Mouse (Mus musculus) heart, embryonic 15.5 days (tissue): ENCODE results near the gene Usp6nl. TPM values are rescaled to one million over a fixed set of nuclear protein-coding genes. Genes with fewer than 3 reads are reported as not detected.

Source experiments
- ATAC-seq: fragments of 200-750 bp; cut with Nextera tagmentation; replicated peaks from 2 replicates; pipeline ENCODE4 v1.8.0; 2017; ENCODE audit warnings: low read depth, moderate TSS enrichment; ENCODE audit not compliant: insufficient number of reproducible peaks, insufficient read depth, low FRiP score
- H3K27ac ChIP-seq: fragments of 300-500 bp; sonication (generic); 2 replicates; pipeline ENCODE4 v1.5.1; 2015; ENCODE audit warnings: mild to moderate bottlenecking, inconsistent platforms
- H3K27me3 ChIP-seq: fragments of 300-500 bp; sonication (generic); 2 replicates; pipeline ENCODE4 v1.6.1; 2015; ENCODE audit warnings: inconsistent platforms
- H3K36me3 ChIP-seq: fragments of 300-500 bp; sonication (generic); 2 replicates; pipeline ENCODE4 v1.6.1; 2015; ENCODE audit warnings: mild to moderate bottlenecking, inconsistent platforms
- H3K4me1 ChIP-seq: fragments of 300-500 bp; sonication (generic); replicated peaks from 2 replicates; pipeline ENCODE4 v1.6.1; 2015; ENCODE audit warnings: inconsistent platforms
- H3K4me2 ChIP-seq: fragments of 300-500 bp; sonication (generic); 2 replicates; pipeline ENCODE4 v1.6.1; 2015; ENCODE audit warnings: inconsistent platforms, mild to moderate bottlenecking, moderate library complexity
- H3K4me3 ChIP-seq: fragments of 300-500 bp; sonication (generic); 2 replicates; pipeline ENCODE4 v1.5.1; 2015; ENCODE audit warnings: mild to moderate bottlenecking, inconsistent platforms
- H3K9ac ChIP-seq: fragments of 300-500 bp; sonication (generic); 2 replicates; pipeline ENCODE4 v1.6.1; 2015; ENCODE audit warnings: mild to moderate bottlenecking, inconsistent platforms
- H3K9me3 ChIP-seq: fragments of 300-500 bp; sonication (generic); replicated peaks from 2 replicates; pipeline ENCODE4 v1.6.1; 2016; ENCODE audit warnings: inconsistent platforms
- WGBS: fragments of 180-500 bp; shearing (Covaris S2); methylation state at CpG from one replicate; pipeline ENCODE4 v1.1.7; 2015; ENCODE audit warnings: mixed read lengths; 5-methylcytosine and 5-hydroxymethylcytosine counted together
- polyA plus RNA-seq: library from polyadenylated mRNA; unstranded; fragments of >200 nt; fragmentation: Nextera tagmentation; extraction: Ambion mirVana; gene quantifications from 2 replicates; pipeline ENCODE4 v1.2.1, GENCODE M21; 2015

Gene Usp6nl
- polyA plus RNA-seq, 1 experiment from 2014 or later, result 6.6 TPM

DNA sequence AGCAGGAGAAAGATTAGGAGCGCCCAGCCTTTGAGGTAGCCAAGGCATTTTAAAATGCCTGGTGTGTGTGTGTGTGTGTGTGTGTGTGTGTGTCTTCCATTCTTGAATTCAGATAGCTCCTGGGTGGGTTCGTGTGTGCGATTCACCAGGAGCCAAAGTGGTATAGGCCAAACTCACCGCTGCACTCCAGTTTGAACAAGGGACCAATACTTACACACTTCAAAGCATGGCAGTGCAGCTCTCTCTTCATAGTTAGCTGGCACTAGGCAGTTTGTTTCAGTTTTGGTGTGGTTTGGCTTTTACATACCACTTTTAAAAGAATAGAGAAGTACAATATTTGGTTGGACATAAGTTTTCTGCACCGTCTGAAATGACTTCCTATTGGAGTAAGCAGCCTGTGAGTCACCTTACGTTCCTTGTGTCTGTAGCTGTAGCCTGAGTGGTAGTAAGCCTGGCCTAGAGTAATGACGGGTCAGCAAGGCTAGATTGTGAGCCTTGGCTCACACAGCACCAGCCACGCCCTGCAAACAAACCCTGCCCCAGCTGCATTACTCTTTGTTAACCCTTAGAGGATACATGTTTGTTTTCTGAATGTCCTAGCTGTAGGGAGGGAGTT, 56.2 kb downstream of the Usp6nl start:
- WGBS, result 51% methylated on average over 8 of the region's 8 CpGs
- peaks cover 23% of the 10 kb centered on the region for H3K4me1 ChIP-seq
- no peak overlapping the region for H3K4me3 ChIP-seq
- H3K9ac ChIP-seq, result no peak overlapping the region
- H3K27ac ChIP-seq, result 0 out of 2 replicates have a peak overlapping the region, but pooled peaks have one; percentile 4
- no peaks in the 10 kb centered on the region for H3K9me3 ChIP-seq
- H3K36me3 ChIP-seq, result no peaks in the 10 kb centered on the region
- H3K4me2 ChIP-seq, result no peak overlapping the region
- H3K27me3 ChIP-seq, result no peaks in the 10 kb centered on the region
- 0 out of 2 replicates have a peak, but pooled peaks have one; percentile 37 for ATAC-seq

DNA sequence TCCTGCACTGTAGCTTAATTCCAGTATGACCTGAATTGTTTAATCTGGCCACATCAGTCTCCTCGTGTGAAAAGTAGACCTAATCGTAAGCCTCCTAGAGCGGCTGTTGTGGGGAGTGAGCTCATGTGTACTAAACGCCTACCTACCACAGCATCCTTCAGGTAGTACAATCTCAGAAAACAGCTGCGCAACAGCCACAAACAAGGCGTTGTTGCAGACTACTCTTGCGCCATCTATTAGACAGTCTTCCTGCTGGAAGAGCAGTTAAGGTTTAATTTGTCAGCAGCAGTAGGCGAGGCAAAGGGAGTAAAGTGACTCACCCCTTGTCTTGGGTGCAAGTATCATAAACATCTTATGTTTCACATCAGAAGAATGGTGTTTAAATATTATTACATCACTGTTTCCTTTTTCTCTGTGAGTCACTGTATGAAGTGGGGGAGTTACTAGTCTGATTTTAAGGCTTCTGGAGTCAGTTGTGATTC, 57.3 kb downstream of the Usp6nl start:
- no peak overlapping the region for H3K9ac ChIP-seq
- no peak overlapping the region for H3K4me3 ChIP-seq
- peaks cover 23% of the 10 kb centered on the region for H3K4me1 ChIP-seq
- H3K27me3 ChIP-seq, result no peaks in the 10 kb centered on the region
- no peak overlapping the region for H3K27ac ChIP-seq
- WGBS, result 73% methylated on average over 8 of the region's 8 CpGs
- no peaks in the 10 kb centered on the region for H3K36me3 ChIP-seq
- no peak for ATAC-seq
- H3K4me2 ChIP-seq, result no peak overlapping the region
- H3K9me3 ChIP-seq, result no peaks in the 10 kb centered on the region

DNA sequence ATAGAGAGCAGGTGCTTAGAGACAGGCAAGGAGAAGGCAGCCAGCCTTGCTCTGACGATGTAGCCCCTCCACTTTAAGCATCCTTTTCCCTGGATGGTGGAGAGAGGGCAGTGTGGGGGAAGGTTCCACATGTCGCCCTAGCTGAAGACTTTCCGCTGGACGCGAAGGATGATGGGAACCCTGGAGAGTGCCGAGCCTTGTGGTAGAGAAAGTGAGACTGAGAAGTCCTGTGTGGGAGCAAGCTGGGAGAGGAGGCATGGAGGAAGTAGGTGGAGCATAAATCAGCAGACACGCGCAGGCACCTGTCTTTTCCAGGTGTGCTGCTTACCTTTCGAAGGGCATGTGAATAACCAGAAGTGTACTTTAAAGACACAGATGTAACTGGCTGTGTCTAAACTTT, 57.9 kb downstream of the Usp6nl start:
- peaks cover 23% of the 10 kb centered on the region for H3K4me1 ChIP-seq
- 71% methylated on average over 9 of the region's 9 CpGs for WGBS
- H3K27ac ChIP-seq, result no peak overlapping the region
- H3K9ac ChIP-seq, result no peak overlapping the region
- no peaks in the 10 kb centered on the region for H3K9me3 ChIP-seq
- no peaks in the 10 kb centered on the region for H3K36me3 ChIP-seq
- ATAC-seq, result no peak
- no peaks in the 10 kb centered on the region for H3K27me3 ChIP-seq
- no peak overlapping the region for H3K4me2 ChIP-seq
- no peak overlapping the region for H3K4me3 ChIP-seq

DNA sequence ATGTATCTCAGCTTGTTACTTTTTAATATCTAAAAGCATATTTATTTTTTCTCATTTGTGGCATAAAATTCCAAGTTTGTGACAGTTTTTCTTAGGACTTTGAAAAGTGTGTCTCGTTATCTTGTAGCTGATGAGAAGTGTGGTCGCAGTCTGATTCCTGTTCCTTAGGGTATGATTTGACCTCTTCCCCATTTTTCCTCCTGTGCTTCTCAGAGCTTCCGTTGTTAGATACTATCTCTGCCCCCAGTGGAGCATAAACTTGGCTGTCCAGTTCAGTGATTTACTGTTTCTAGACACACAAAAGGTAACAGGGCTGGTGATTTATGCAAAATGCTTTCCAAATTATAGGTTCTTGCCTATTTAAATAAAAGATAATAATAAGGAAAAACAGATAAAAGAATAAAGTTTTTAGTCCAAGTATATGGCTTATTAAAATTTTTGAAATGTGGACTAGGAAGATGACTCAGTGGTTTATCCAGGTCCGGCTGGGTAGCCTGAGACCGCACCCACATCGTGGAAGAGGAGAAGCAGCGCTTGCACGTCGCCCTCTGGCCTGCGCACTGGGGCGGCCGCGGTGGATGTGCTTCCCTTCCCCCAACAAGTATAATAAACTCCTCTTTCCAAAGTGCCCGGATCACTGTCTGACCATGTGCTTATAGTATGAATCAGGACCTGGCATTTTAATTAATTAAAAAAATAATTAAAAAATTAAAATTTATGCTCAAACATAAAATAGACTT, 62.1 kb downstream of the Usp6nl start:
- Histone ChIP-seq H3K4me1 (peaks cover 16% of the 10 kb centered on the region), H3K9ac (no peak overlapping the region), H3K4me2 (no peak overlapping the region), H3K36me3 (no peaks in the 10 kb centered on the region), H3K27me3 (no peaks in the 10 kb centered on the region), H3K27ac (no peak overlapping the region), H3K9me3 (no peaks in the 10 kb centered on the region), H3K4me3 (no peak overlapping the region)
- 85% methylated on average over 14 of the region's 14 CpGs for WGBS
- ATAC-seq, result no peak

DNA sequence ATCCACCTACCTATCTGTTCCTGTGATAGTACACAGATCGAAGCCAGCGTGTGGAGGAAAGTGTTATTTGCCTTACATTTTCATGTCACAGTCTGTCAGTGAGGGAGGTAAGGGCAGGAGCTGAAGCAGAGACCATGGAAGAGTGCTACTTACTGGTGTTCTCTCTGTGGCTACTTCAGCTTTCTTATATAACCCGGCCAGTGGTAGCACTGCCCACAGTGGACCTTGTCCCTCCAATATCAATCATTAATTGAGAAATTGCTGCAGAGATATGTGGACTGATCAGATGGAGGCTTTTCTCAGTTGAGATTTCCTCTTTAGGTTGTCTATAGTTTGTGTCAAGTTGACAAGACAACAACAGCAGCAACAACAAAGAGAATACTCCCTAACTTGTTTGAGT, 66.7 kb downstream of the Usp6nl start:
- Histone ChIP-seq H3K9ac (no peak overlapping the region), H3K27me3 (no peaks in the 10 kb centered on the region), H3K4me3 (no peak overlapping the region), H3K4me1 (peaks cover 8% of the 10 kb centered on the region; the same call in 1 of the 2 replicates), H3K4me2 (no peak overlapping the region), H3K27ac (no peak overlapping the region), H3K9me3 (no peaks in the 10 kb centered on the region), H3K36me3 (no peaks in the 10 kb centered on the region)
- WGBS, result 71% methylated on average over 3 of the region's 3 CpGs
- no peak for ATAC-seq

DNA sequence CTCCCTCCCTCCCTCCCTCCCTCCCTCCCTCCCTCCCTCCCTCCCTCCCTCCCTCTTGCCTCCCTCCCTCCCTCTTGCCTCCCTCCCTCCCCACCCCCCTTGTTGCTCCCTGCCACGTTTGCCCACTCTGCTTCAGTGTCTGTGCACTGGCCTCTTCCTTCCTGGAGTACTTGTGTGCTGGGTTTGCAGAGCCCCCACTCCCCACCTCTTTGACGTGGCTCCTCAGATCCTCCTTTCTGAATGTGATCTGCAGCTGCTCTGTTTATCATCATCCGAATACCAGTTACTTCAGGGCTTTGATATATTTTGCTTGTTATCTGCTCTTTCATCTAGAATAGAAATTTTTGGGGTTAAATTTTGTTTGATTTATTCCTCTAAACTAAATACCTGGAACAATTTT, 68.8 kb downstream of the Usp6nl start:
- H3K4me2 ChIP-seq, result no peak overlapping the region
- H3K9me3 ChIP-seq, result no peaks in the 10 kb centered on the region
- no peak overlapping the region for H3K27ac ChIP-seq
- no peak for ATAC-seq
- WGBS, result 51% methylated on average over 2 of the region's 3 CpGs
- no peak overlapping the region for H3K9ac ChIP-seq
- no peaks in the 10 kb centered on the region for H3K27me3 ChIP-seq
- H3K4me3 ChIP-seq, result no peak overlapping the region
- H3K36me3 ChIP-seq, result no peaks in the 10 kb centered on the region
- H3K4me1 ChIP-seq, result peaks cover 19% of the 10 kb centered on the region

DNA sequence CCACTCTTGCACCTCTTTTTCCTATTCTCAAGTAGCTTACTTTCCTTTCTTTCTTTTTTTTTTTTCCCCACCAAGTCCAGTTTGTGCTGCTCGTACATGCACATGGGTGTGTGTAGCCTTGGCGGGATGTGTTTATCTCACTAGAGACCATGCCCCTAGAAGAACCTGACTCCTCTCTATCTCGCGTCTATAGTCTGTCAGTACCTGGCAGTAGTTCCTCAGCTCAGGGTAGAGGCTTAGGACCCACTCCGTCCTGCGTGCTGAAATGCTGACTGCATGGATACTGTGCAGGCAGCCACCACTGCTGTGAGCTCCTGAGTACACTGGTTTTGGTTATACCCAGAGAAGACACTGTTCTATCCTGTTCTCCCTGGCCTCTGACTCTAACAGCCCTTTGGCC, 69.5 kb downstream of the Usp6nl start:
- H3K9ac ChIP-seq, result no peak overlapping the region
- H3K4me2 ChIP-seq, result no peak overlapping the region
- ATAC-seq, result no peak
- no peak overlapping the region for H3K4me3 ChIP-seq
- 70% methylated on average over 6 of the region's 6 CpGs for WGBS
- no peaks in the 10 kb centered on the region for H3K9me3 ChIP-seq
- H3K27me3 ChIP-seq, result no peaks in the 10 kb centered on the region
- no peaks in the 10 kb centered on the region for H3K36me3 ChIP-seq
- H3K4me1 ChIP-seq, result peaks cover 26% of the 10 kb centered on the region
- no peak overlapping the region for H3K27ac ChIP-seq

DNA sequence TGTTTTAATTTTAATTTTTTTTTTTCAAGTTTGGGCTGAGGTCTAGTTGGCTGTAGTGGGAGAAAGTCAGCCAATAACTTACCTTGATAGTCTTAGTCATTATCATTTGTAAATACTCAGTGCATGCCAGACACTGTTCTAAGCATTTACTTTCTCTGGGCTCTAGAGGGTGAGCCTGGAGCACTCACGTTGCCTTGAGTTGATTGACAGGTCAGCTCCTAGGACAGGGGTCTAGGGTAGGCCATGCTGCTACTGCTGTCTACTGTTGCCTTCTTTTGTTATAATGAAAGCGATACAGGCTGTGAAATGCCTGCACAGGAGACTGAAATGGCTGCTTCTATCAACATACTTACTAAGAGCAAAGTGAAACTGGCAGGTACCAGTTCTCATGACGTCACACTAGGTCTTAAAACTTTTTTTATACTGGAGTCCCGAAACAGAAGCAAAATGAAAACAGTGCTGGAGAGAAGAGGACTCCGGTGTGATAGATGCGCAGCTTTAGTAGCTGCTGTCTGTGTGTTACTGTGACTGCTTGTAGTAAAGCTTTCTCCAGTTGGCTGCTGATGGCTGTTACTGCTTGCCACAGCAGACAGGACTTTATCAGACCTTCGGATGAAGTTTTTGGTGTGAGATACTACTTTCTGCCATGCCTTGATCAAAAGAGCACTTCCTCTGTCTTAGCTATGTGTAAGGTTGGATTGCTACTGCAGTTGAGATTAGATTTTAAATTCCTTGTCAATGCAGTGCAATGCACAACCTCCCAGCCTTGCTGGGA, 73.6 kb downstream of the Usp6nl start:
- Histone ChIP-seq H3K4me1 (peaks cover 21% of the 10 kb centered on the region), H3K4me2 (no peak overlapping the region), H3K9ac (no peak overlapping the region), H3K4me3 (no peak overlapping the region), H3K9me3 (no peaks in the 10 kb centered on the region), H3K36me3 (no peaks in the 10 kb centered on the region), H3K27me3 (no peaks in the 10 kb centered on the region), H3K27ac (peak overlapping the region; percentile 51)
- ATAC-seq, result no peak
- WGBS, result 50% methylated on average over 7 of the region's 7 CpGs

DNA sequence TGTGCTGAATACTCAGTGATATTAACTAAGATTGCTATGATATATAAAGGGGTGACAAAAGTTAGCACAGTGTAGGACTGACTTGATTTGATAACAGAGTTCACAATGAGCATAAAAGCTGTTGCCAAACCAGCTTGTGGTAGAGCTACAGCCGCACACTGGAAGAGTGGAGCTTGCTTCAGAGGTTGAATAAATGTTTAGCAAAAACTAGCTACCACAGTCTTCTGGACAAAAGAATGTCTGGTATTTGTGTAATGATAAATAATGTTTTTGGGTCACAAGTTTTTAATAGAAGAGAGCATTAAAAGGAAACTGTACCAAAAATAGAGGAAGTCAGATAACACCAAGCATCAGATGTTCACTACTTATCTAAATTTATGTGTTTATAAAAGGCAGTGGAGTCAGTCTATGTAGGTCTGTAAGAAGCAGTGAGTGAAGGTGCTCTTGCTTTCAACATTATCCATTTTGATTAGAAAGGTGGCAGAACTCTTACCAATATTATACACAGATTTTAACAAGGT, 74.2 kb downstream of the Usp6nl start:
- Histone ChIP-seq H3K9me3 (no peaks in the 10 kb centered on the region), H3K4me2 (no peak overlapping the region), H3K36me3 (no peaks in the 10 kb centered on the region), H3K27me3 (no peaks in the 10 kb centered on the region), H3K4me3 (no peak overlapping the region), H3K9ac (no peak overlapping the region), H3K27ac (0 out of 2 replicates have a peak overlapping the region, but pooled peaks have one; percentile 51), H3K4me1 (peaks cover 21% of the 10 kb centered on the region)
- WGBS, result 52% methylated on average over 1 of the region's 1 CpGs
- no peak for ATAC-seq

DNA sequence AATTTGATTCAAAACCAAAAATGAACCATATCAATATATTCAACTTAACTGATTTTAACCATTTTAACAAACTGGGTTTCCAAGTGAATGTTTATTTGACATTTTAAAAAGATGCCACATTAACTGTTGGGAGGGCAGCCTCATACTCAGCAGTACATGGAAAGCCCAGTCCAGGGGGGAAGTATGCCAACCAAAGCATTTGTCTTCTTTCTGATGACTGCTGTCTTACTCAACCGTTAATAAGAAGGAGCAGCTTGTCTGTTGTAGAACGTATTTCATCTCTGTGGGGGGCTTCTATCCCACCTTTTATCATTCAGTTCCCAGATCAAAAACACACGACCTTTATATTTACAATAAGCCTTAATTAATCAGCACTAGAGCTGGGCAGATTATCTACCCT, 74.7 kb downstream of the Usp6nl start:
- no peaks in the 10 kb centered on the region for H3K36me3 ChIP-seq
- no peak for ATAC-seq
- no peak overlapping the region for H3K27ac ChIP-seq
- WGBS, result 62% methylated on average over 3 of the region's 3 CpGs
- H3K4me2 ChIP-seq, result no peak overlapping the region
- peaks cover 18% of the 10 kb centered on the region for H3K4me1 ChIP-seq
- H3K4me3 ChIP-seq, result no peak overlapping the region
- no peaks in the 10 kb centered on the region for H3K27me3 ChIP-seq
- no peak overlapping the region for H3K9ac ChIP-seq
- H3K9me3 ChIP-seq, result no peaks in the 10 kb centered on the region

DNA sequence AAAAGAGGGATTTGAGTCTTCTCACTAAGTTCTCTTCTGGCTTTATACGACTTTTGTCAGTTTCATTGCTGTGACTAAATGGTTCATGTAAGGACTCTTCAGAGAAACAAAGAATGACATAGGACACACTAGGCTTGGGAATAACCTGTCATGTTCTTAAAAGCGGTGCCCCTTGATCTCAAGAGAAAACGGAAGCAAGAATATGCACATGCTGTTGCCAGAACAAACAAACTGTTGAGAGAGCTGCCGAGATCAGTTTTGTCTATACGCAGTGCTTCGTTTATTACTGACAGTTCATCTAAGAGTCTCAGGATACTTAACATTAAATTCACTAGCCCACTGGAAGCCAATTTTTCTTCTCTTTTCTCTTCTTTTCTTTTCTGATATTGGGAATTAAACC, 76.4 kb downstream of the Usp6nl start:
- H3K4me3 ChIP-seq, result no peak overlapping the region
- H3K4me1 ChIP-seq, result peaks cover 21% of the 10 kb centered on the region
- H3K9ac ChIP-seq, result no peak overlapping the region
- no peak overlapping the region for H3K27ac ChIP-seq
- WGBS, result 72% methylated on average over 6 of the region's 6 CpGs
- no peaks in the 10 kb centered on the region for H3K27me3 ChIP-seq
- no peak for ATAC-seq
- no peaks in the 10 kb centered on the region for H3K36me3 ChIP-seq
- H3K9me3 ChIP-seq, result no peaks in the 10 kb centered on the region
- no peak overlapping the region for H3K4me2 ChIP-seq
